Mouse (Mus musculus) MEL-GATA-1-ER (cell line): ENCODE data around the gene Celf6.
A peak's percentile ranks its signal among the peaks of the same experiment; 100 is the strongest.

Experiments
- DNase-seq: peaks from one replicate; pipeline ENCODE4 v3.0.0-alpha.2; 2012; ENCODE audit warnings: low read depth; ENCODE audit errors: extremely low read depth

The Celf6 gene

DNA sequence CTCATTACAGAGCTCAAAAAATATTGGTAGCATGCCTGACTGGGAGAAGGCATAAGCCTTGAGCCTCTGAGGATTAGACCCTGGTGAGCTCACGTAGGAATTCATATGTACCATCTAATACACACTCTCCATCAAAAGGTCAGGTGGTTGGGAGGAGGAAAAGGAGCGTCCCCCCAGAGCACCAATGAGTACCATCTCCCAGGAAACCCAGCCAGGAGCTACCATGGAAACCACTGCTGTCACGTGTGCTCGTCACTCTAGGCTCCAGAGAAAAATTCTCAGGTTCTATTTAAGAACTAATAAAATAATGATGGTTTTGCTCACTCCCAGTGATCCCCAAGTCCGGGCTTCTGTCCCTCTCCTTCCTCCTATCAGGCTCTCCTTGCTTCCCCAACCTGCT is 10.5 kb downstream of the Celf6 start:
- DNase-seq: no peak

DNA sequence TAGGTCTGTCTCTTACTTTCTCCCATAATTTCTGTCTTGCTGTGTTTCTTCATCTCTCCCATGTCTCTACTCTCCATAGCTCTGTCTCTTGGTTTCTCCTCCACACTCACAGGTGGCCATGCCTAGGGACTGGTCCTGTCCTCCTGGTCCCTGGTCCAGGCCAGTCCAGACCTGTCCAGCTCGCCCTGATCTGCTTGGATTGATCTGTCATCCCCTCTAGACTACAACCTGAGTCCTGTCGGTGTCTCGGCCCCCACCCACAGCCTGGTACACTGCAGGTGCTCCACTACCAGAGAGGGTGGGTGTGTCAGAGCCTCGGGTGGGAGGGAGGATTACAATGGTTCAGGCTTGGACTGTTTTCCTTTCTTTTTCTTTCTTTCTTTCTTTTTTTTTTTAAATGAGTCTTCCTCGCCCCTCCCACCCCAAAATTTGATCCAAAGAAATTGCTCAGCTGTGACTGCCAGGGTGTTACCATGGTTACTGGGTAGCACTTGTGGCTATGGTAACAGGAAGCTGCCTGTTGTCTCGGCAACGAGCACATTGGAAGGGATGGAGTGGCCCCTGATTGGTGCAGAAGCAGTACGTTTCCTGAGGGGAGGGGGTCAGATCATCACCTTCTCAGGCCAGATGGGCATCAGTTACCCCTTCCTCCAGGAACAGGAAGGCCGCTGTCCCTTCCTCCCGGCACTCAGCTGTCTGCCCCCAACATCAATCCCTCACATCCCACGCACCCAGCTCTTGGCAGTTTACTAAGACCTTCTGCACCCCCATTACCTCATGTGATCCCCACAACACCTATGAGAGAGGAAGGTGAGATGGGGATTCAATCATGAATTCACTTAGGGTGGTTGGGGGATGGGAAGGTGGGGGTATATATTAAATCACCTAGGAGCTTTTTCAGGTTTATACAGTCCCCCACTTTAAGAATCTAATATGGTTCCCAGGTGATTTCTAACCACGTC is 11.3 kb downstream of the Celf6 start:
- no peak for DNase-seq

DNA sequence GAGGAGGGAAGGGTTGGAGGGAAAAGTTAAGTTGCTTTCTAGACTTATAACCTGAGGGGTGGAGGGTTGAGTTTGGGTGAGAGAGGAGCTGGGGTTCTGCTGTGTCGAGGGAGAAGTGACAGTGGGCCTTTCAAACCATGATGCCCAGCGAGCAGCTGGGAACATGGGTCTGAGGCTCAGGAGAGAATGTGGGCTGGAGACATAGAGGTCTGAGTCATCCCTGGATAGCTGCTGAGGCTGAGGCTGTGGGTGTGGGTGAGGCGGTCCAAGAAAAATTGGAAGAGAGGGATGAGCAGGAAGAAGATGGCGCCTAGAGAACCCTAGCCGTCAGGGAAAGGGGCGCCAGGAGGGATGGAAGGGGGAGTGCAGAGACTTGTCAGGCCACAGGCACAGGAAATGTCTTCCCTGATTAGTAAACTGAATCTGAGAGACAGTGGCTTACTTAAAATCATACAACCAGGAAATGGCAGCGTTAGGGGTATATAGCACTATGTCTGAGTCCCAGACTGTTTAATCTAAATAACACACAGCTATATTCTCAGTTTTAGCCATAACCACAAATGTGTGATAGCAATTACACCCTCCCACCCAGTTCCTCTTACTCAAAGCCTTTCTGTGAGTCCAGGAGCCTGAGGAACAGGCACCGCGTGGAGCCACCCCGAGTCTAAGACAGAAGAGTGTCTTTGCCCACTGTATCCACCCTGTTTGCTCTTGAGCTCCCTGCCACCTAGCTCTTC is 12.2 kb downstream of the Celf6 start:
- DNase-seq: peak; percentile 92

DNA sequence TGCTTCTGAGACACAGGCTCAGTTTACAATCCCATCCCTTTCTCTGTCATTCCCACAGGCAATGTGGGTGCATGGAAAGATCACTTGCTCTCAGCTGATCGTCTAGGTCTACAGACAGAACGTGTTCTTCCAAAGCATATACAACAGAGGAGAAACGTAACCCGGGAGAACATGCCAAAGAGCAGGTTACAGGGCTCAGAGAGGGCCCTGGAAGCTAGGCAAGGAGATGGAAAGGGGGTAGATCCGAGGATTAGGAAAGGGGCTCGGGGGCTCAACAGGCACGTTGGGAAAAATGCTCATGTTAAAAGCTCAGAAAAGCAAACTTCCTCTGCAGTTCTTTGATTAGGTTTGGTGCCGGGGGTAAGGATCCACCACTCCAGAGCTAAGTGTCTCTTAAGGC is 23.9 kb downstream of the Celf6 start:
- DNase-seq: no peak

GRCm38 (mm10) chr9:59605967-59606366 is 28.2 kb downstream of the Celf6 start:
- no peak for DNase-seq

DNA sequence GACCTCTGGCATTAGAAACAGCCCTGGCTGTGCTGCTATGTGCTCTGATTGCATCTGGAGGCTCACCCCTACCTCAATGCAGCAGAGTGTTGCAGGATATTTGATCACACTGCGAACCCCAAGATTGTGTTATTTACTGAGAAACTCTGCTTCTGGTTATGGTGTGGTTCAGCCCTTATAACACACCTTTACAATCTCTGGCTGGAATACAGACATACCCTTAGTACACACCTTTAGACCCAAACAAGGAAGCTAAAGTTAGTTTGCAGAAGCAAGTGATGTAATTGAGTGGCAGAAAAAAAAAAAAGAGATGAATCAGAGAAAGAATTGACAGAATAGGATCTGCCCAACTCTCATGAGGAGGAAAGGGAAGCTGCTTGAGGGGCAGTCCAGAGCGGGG is 33.2 kb downstream of the Celf6 start:
- no peak for DNase-seq

- no peak for DNase-seq
Observed at GRCm38 (mm10) chr9:59615797-59616196, 38.1 kb downstream of the Celf6 start.

GRCm38 (mm10) chr9:59616622-59617306 is 39.0 kb downstream of the Celf6 start, which contains the start of gene Parp6:
Gene Parp6 (plus strand): TSS chr9:59617284.
- peak; percentile 96 for DNase-seq

GRCm38 (mm10) chr9:59617307-59617973 is 39.7 kb downstream of the Celf6 start:
- peak; percentile 33 for DNase-seq

DNA sequence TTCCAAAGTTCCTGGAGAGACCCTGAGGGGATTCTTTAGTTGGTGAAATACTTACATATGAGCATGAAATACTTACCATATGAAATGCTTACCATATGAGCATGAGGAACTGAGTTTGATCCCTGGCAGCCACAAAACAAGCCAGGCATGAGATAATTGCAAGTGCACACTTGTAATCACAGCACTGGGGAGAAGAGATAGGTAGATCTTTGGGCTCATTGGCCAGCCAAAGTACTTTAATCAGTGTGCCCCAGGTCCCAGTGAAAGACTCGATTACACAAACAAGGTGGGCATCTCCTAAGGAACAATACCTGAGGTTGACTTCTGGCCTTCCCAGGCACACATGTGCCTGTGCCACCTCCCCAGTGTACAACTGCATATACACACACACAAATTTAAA is 60.7 kb downstream of the Celf6 start:
- DNase-seq: no peak

- no peak for DNase-seq
Observed at GRCm38 (mm10) chr9:59639936-59640335, 62.2 kb downstream of the Celf6 start.

DNA sequence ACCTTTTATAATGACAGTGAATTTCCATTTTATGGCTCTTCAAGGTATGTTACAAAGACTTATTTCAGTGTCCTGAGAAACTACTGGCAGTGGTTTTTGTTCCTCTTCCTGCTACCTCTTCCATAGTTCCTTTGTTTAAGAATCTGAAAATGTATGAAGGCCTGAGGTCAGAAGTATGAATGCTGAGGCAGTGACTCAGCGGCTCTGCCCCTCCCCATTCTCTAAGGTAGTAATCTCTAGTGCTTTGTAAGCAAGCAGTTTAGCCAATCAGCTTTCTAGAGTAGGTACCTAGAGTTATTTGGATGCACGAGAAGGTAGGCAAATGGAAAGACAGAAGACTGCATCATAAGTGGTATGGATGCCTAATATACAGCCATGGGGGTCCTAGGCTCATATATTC is 63.6 kb downstream of the Celf6 start:
- DNase-seq: no peak

- DNase-seq: no peak
Observed at GRCm38 (mm10) chr9:59649911-59650310, 72.2 kb downstream of the Celf6 start.

GRCm38 (mm10) chr9:59653371-59653770 is 75.7 kb downstream of the Celf6 start:
- DNase-seq: peak; percentile 89

- DNase-seq: no peak
Observed at GRCm38 (mm10) chr9:59654450-59654983, 76.8 kb downstream of the Celf6 start.

DNA sequence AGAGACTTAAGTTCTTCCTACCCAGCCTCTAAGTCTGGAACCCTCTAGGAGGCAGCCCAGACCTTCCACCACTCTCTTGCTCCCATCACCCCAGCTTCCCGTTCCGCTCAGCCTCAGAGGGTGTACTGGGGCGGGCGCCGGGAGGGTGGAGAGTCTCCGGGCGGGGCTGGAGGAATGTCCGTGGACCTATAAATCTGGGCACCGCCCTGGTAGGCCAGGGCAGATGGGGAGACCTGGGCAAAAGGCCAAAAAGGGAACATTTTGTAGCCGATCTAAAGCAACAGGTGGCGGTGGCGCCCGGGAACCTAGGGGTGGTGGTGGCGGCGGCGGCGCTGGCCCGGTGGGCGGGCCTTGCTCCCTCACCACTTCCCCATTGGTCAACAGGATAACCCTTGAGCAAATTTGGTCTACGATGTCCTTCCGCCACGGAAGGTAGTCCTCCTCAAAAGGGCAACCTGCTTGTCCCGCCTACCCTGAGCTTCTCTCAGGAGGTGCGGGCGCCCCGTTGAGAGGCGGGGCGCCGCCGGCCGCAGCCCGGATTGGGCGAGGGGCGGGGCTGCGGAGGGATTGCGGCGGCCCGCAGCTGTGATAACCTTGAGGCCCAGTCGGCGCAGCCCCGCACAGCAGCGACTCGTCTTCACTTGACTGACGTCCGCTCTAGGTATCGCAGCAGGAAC is 78.4 kb downstream of the Celf6 start, which contains the start of gene Pkm:
Gene Pkm, plus strand, starts transcription at position 411 of the 677 bp plus-strand sequence.
- peak; percentile 99 for DNase-seq
